Mouse (Mus musculus) neural tube, embryonic 12.5 days (tissue): ENCODE results near the gene Sh2b1. TPM values are rescaled to one million over a fixed set of nuclear protein-coding genes. Genes with fewer than 3 reads are reported as not detected.
"Not testable (repeated sequence)": the region's sequence is repeated elsewhere in the genome, so short reads cannot be mapped to it uniquely, and the experiment has no call there.

Experiments used
- ATAC-seq: fragments of 200-750 bp; cut with Nextera tagmentation; 2 replicates; pipeline ENCODE4 v1.8.0; 2017; ENCODE audit warnings: low read depth, mild to moderate bottlenecking, moderate TSS enrichment, moderate library complexity; ENCODE audit not compliant: low FRiP score
- H3K27ac ChIP-seq: fragments of 300-500 bp; sonication (generic); 2 replicates; pipeline ENCODE4 v1.5.1; 2016
- H3K27me3 ChIP-seq: fragments of 300-500 bp; sonication (generic); replicated peaks from 2 replicates; pipeline ENCODE4 v1.6.1; 2016; ENCODE audit warnings: mild to moderate bottlenecking
- H3K36me3 ChIP-seq: fragments of 300-500 bp; sonication (generic); 2 replicates; pipeline ENCODE4 v1.6.1; 2016; ENCODE audit warnings: mild to moderate bottlenecking
- H3K4me1 ChIP-seq: fragments of 300-500 bp; sonication (generic); 2 replicates; pipeline ENCODE4 v1.6.1; 2016
- H3K4me2 ChIP-seq: fragments of 300-500 bp; sonication (generic); replicated peaks from 2 replicates; pipeline ENCODE4 v1.6.1; 2016; ENCODE audit warnings: mild to moderate bottlenecking
- H3K4me3 ChIP-seq: fragments of 300-500 bp; sonication (generic); 2 replicates; pipeline ENCODE4 v1.5.1; 2016
- H3K9ac ChIP-seq: fragments of 300-500 bp; sonication (generic); 2 replicates; pipeline ENCODE4 v1.6.1; 2016; ENCODE audit warnings: mild to moderate bottlenecking
- H3K9me3 ChIP-seq: fragments of 300-500 bp; sonication (generic); 2 replicates; pipeline ENCODE4 v1.6.1; 2016; ENCODE audit warnings: mild to moderate bottlenecking
- WGBS: fragments of 180-500 bp; shearing (Covaris S2); methylation state at CpG from one replicate; pipeline ENCODE4 v1.1.7; 2016; 5-methylcytosine and 5-hydroxymethylcytosine counted together
- polyA plus RNA-seq: library from polyadenylated mRNA; unstranded; fragments of >200 nt; fragmentation: Nextera tagmentation; extraction: Ambion mirVana; gene quantifications from 2 replicates; pipeline ENCODE4 v1.2.1, GENCODE M21; 2016

Gene Sh2b1
- polyA plus RNA-seq, 1 experiment from 2014 or later: 62.9 TPM

- peaks cover 68% of the 10 kb centered on the region for H3K36me3 ChIP-seq
- no peak overlapping the region for H3K9ac ChIP-seq
- WGBS: 93% methylated on average over 7 of the region's 7 CpGs
Observed at GRCm38 (mm10) chr7:126499416-126499815, 24.2 kb upstream of the Sh2b1 start.

GRCm38 (mm10) chr7:126497966-126498365 is 22.7 kb upstream of the Sh2b1 start:
- Histone ChIP-seq H3K4me1 (peaks cover 12% of the 10 kb centered on the region), H3K9ac (no peak overlapping the region), H3K27me3 (no peaks in the 10 kb centered on the region), H3K9me3 (no peaks in the 10 kb centered on the region), H3K36me3 (peaks cover 83% of the 10 kb centered on the region), H3K4me3 (no peak overlapping the region), H3K4me2 (no peak overlapping the region), H3K27ac (no peak overlapping the region)
- ATAC-seq: no peak
- 88% methylated on average over 12 of the region's 12 CpGs for WGBS

More at GRCm38 (mm10) chr7:126499416-126499815, 24.2 kb upstream of the Sh2b1 start:
- no peak overlapping the region for H3K27ac ChIP-seq
- ATAC-seq: no peak
- H3K27me3 ChIP-seq: no peaks in the 10 kb centered on the region
- H3K4me2 ChIP-seq: no peak overlapping the region
- peaks cover 12% of the 10 kb centered on the region for H3K4me1 ChIP-seq
- H3K9me3 ChIP-seq: no peaks in the 10 kb centered on the region
- H3K4me3 ChIP-seq: no peak overlapping the region

- Histone ChIP-seq H3K4me2 (no peak overlapping the region), H3K4me3 (no peak overlapping the region), H3K4me1 (peaks cover 10% of the 10 kb centered on the region), H3K9ac (no peak overlapping the region), H3K27ac (no peak overlapping the region), H3K27me3 (no peaks in the 10 kb centered on the region), H3K9me3 (no peaks in the 10 kb centered on the region), H3K36me3 (peaks cover 97% of the 10 kb centered on the region)
- no peak for ATAC-seq
- 94% methylated on average over 5 of the region's 5 CpGs for WGBS
Observed at GRCm38 (mm10) chr7:126496475-126496874, 21.3 kb upstream of the Sh2b1 start.

- Histone ChIP-seq H3K9me3 (no peaks in the 10 kb centered on the region), H3K27me3 (no peaks in the 10 kb centered on the region), H3K4me1 (no peaks in the 10 kb centered on the region; the same call in 1 of the 2 replicates), H3K36me3 (peaks cover 96% of the 10 kb centered on the region), H3K4me3 (no peak overlapping the region), H3K27ac (no peak overlapping the region), H3K9ac (no peak overlapping the region), H3K4me2 (no peak overlapping the region)
- ATAC-seq: no peak
- WGBS: 95% methylated on average over 6 of the region's 6 CpGs
Observed at GRCm38 (mm10) chr7:126494120-126494519, 18.9 kb upstream of the Sh2b1 start.

- Histone ChIP-seq H3K27ac (0 out of 2 replicates have a peak overlapping the region, but pooled peaks have one; percentile 12), H3K4me1 (peaks cover 7% of the 10 kb centered on the region), H3K36me3 (peaks cover 79% of the 10 kb centered on the region), H3K9me3 (no peaks in the 10 kb centered on the region), H3K9ac (no peak overlapping the region), H3K27me3 (no peaks in the 10 kb centered on the region), H3K4me2 (no peak overlapping the region), H3K4me3 (0 out of 2 replicates have a peak overlapping the region, but pooled peaks have one; percentile 3)
- ATAC-seq: no peak
- 51% methylated on average over 11 of the region's 11 CpGs for WGBS
Observed at GRCm38 (mm10) chr7:126491973-126492372, 16.7 kb upstream of the Sh2b1 start.

GRCm38 (mm10) chr7:126491005-126491404 is 15.8 kb upstream of the Sh2b1 start:
- Histone ChIP-seq H3K9me3 (no peaks in the 10 kb centered on the region), H3K9ac (no peak overlapping the region), H3K27ac (no peak overlapping the region), H3K4me2 (no peak overlapping the region), H3K27me3 (no peaks in the 10 kb centered on the region), H3K36me3 (peaks cover 69% of the 10 kb centered on the region), H3K4me3 (no peak overlapping the region), H3K4me1 (peaks cover 7% of the 10 kb centered on the region)
- no peak for ATAC-seq
- 80% methylated on average over 1 of the region's 1 CpGs for WGBS

- peak overlapping the region; percentile 78 for H3K4me3 ChIP-seq
- peak overlapping the region; percentile 85 for H3K4me2 ChIP-seq
- H3K36me3 ChIP-seq: peaks cover 37% of the 10 kb centered on the region
- peak overlapping the region; percentile 57 for H3K9ac ChIP-seq
- not testable (repeated sequence) for H3K9me3 ChIP-seq, H3K27ac ChIP-seq, ATAC-seq, H3K4me1 ChIP-seq, H3K27me3 ChIP-seq
- 20% methylated on average over 25 of the region's 25 CpGs for WGBS
Observed at GRCm38 (mm10) chr7:126487617-126488385, 12.6 kb upstream of the Sh2b1 start.

- Histone ChIP-seq H3K4me1 (peaks cover 10% of the 10 kb centered on the region), H3K36me3 (peaks cover 30% of the 10 kb centered on the region), H3K27me3 (no peaks in the 10 kb centered on the region), H3K27ac (no peak within 1 kb of the TSS), H3K4me2 (peak within 1 kb of the TSS; percentile 85), H3K9ac (peak within 1 kb of the TSS; percentile 57), H3K9me3 (no peaks in the 10 kb centered on the region), H3K4me3 (peak within 1 kb of the TSS; percentile 78)
- under 1% methylated on average over 32 of the region's 32 CpGs for WGBS
- peak; percentile 90 for ATAC-seq
Observed at GRCm38 (mm10) chr7:126487052-126487483, 11.8 kb upstream of the Sh2b1 start, which contains the start of gene Tufm. Tufm (plus strand) TSS chr7:126487361.

- Histone ChIP-seq H3K4me2 (peak overlapping the region; percentile 56), H3K4me3 (peak overlapping the region; percentile 18), H3K36me3 (no peaks in the 10 kb centered on the region), H3K9ac (peak overlapping the region; percentile 29), H3K27ac (no peak overlapping the region), H3K4me1 (0 out of 2 replicates have a peak, but pooled peaks cover 2% of the 10 kb centered on the region), H3K27me3 (no peaks in the 10 kb centered on the region), H3K9me3 (no peaks in the 10 kb centered on the region)
- ATAC-seq: peak; percentile 54; the same call in 1 of the 2 replicates
- under 1% methylated on average over 23 of the region's 23 CpGs for WGBS
Observed at GRCm38 (mm10) chr7:126482392-126482871, 7.2 kb upstream of the Sh2b1 start.

GRCm38 (mm10) chr7:126481699-126482098 is 6.5 kb upstream of the Sh2b1 start:
- no peak overlapping the region for H3K4me3 ChIP-seq

GRCm38 (mm10) chr7:126474486-126474955 is 703 bp downstream of the Sh2b1 start:
- Histone ChIP-seq H3K27me3 (no peaks in the 10 kb centered on the region), H3K27ac (no peak overlapping the region), H3K9ac (peak overlapping the region; percentile 94), H3K4me3 (peak overlapping the region; percentile 95), H3K4me2 (peak overlapping the region; percentile 98), H3K4me1 (peaks cover 16% of the 10 kb centered on the region), H3K36me3 (peaks cover 33% of the 10 kb centered on the region), H3K9me3 (no peaks in the 10 kb centered on the region)
- peak; percentile 57 for ATAC-seq
- WGBS: 2% methylated on average over 27 of the region's 27 CpGs

More at GRCm38 (mm10) chr7:126481699-126482098, 6.5 kb upstream of the Sh2b1 start:
- Histone ChIP-seq H3K4me1 (0 out of 2 replicates have a peak, but pooled peaks cover 2% of the 10 kb centered on the region), H3K36me3 (no peaks in the 10 kb centered on the region), H3K4me2 (no peak overlapping the region), H3K27ac (no peak overlapping the region), H3K27me3 (no peaks in the 10 kb centered on the region), H3K9me3 (no peaks in the 10 kb centered on the region), H3K9ac (no peak overlapping the region)
- ATAC-seq: no peak
- WGBS: 22% methylated on average over 5 of the region's 5 CpGs

GRCm38 (mm10) chr7:126473470-126474086 is 1.6 kb downstream of the Sh2b1 start:
- 90% methylated on average over 9 of the region's 9 CpGs for WGBS

More at GRCm38 (mm10) chr7:126473470-126474086, 1.6 kb downstream of the Sh2b1 start:
- H3K9ac ChIP-seq: peak overlapping the region; percentile 94
- no peaks in the 10 kb centered on the region for H3K9me3 ChIP-seq
- ATAC-seq: no peak
- H3K4me2 ChIP-seq: peak overlapping the region; percentile 98
- no peak overlapping the region for H3K27ac ChIP-seq
- peaks cover 16% of the 10 kb centered on the region for H3K4me1 ChIP-seq
- peaks cover 43% of the 10 kb centered on the region for H3K36me3 ChIP-seq
- H3K27me3 ChIP-seq: no peaks in the 10 kb centered on the region
- peak overlapping the region; percentile 95 for H3K4me3 ChIP-seq
